Mouse (Mus musculus) induced T-regulatory cell, adult 2 months (primary cell): ENCODE measurements around the gene Gm16451.
"Not testable (repeated sequence)": the region's sequence is repeated elsewhere in the genome, so short reads cannot be mapped to it uniquely, and the experiment has no call there.

Experiments
- DNase-seq: peaks from one replicate; pipeline ENCODE4 v3.0.0-alpha.2; 2012; ENCODE audit warnings: low read depth

Gm16451 gene

DNA sequence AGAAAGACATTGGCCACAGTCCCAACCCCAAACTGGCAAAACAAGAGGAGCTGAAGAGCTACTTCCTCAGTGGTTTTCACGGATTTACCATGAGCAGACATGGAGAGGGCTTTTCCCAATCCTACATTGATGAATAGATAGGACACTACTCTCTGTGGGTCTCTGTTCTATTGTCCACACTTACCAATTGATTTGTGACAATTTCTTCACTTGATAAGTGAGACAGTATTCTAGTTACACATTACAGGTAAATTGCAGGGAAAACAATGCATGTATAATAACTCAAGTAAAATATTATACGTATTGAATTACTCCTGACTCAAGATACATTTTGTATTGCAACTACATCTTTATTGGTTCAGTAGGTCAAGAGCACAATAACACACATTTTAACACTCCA is at the start of gene Gm16451:
Gene Gm16451 (minus strand): TSS at position 101 of the 400 bp plus-strand sequence.
- not testable (repeated sequence) for DNase-seq

DNA sequence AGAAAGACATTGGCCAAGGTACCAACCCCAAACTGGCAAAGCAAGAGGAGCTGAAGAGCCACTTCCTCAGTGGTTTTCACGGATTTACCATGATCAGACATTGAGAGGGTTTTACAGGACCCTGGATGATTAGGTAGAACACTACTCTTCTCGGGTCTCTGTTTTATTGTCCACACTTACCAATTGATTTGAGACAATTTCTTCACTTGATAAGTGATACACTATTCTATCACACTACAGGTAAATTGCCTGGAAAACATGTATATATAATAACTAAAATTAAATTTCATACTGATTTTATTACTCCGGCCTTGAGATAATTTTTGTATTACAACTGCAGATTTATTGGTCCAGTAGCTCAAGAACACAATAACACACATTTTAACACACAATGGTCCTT is 45.9 kb upstream of the Gm16451 start, which contains the start of gene Vmn1r142:
Gene Vmn1r142 (minus strand): TSS at position 101 of the 400 bp plus-strand sequence.
- not testable (repeated sequence) for DNase-seq

GRCm38 (mm10) chr7:22134641-22135040 is 16.6 kb upstream of the Gm16451 start, which contains the start of gene Gm10666:
Gm10666 (minus strand) TSS chr7:22134741.
- not testable (repeated sequence) for DNase-seq

- DNase-seq, result not testable (repeated sequence)
These were observed 49.3 kb downstream of the Gm16451 start, which contains the start of gene Vmn1r139 for GRCm38 (mm10) chr7:22068757-22069156. Vmn1r139 (plus strand) TSS chr7:22069057.
